Mouse (Mus musculus) myocyte (in vitro differentiated cells): ENCODE measurements around the gene Slc13a4.

Source experiments
- CEBPB ChIP-seq: IDR thresholded peaks from 2 replicates; pipeline ENCODE4 v1.6.1; 2011; ENCODE audit warnings: mild to moderate bottlenecking, moderate library complexity; ENCODE audit not compliant: poor library complexity, insufficient read depth, severe bottlenecking
- E2F4 ChIP-seq: IDR thresholded peaks from one replicate; pipeline ENCODE4 v1.6.1; 2011; ENCODE audit warnings: mild to moderate bottlenecking, control low read depth, moderate library complexity; ENCODE audit not compliant: insufficient read depth
- MAX ChIP-seq: IDR thresholded peaks from one replicate; pipeline ENCODE4 v1.6.1; 2011; ENCODE audit warnings: low read depth, mild to moderate bottlenecking, control low read depth
- MYOD1 ChIP-seq, 3 experiments: IDR thresholded peaks; one replicate each; pipeline ENCODE4 v1.6.1; 2011; ENCODE audit warnings: control low read depth in 2 of 3, low read depth in 2 of 3, mild to moderate bottlenecking in 2 of 3, moderate library complexity in 1 of 3; ENCODE audit not compliant: insufficient read length in 2 of 3, control insufficient read depth in 1 of 3
- POLR2A ChIP-seq: IDR thresholded peaks from one replicate; pipeline ENCODE4 v1.6.1; 2011; ENCODE audit warnings: low read depth, mild to moderate bottlenecking, control low read depth, moderate library complexity; ENCODE audit not compliant: insufficient read length
- POLR2AphosphoS2 ChIP-seq: IDR thresholded peaks from one replicate; pipeline ENCODE4 v1.6.1; 2011; ENCODE audit warnings: low read depth, control low read depth; ENCODE audit not compliant: insufficient read length
- TCF12 ChIP-seq: IDR thresholded peaks from one replicate; pipeline ENCODE4 v1.6.1; 2011; ENCODE audit warnings: mild to moderate bottlenecking, control low read depth; ENCODE audit not compliant: poor library complexity, insufficient read depth, severe bottlenecking
- TCF3 ChIP-seq: IDR thresholded peaks from one replicate; pipeline ENCODE4 v1.6.1; 2011; ENCODE audit warnings: low read depth, control low read depth; ENCODE audit not compliant: insufficient read length
- USF1 ChIP-seq: IDR thresholded peaks from one replicate; pipeline ENCODE4 v1.6.1; 2011; ENCODE audit warnings: low read depth, mild to moderate bottlenecking, control low read depth, moderate library complexity

DNA sequence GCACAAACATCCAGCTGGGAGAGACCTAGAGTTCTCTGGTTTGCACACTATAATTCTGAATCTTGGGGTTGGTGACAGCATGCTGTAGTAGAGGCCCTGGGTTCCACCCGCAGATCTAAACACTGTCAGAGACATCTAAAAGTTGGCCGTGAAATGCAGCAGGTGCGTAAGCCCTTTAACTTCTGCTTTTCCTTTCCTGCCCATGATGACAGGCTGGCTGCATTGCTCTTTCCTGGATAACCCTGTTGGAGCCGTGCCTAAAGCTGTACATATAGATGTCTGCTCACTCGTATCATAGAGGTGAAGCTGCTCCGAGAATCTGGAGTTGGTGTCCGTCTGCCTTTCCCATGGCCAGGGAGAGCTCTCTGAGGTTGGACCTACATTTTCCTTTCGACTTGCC is 44.9 kb upstream of the Slc13a4 start:
- TF ChIP-seq USF1 (no peak), CEBPB (no peak), POLR2A (no peak), MYOD1 (IDR thresholded peaks at IDR 0.05; ENCODE audit: control insufficient read depth in 1 of 3, insufficient read length in 2 of 3, low read depth in 2 of 3) (no peak), E2F4 (no peak), TCF12 (no peak), MAX (no peak), POLR2AphosphoS2 (no peak), TCF3 (no peak)
